Mouse (Mus musculus): ENCODE data around the gene Il11ra1. TPM values are rescaled to one million over a fixed set of nuclear protein-coding genes. Genes with fewer than 3 reads are reported as not detected.

Gene Il11ra1
- polyA plus RNA-seq, 1 experiment, result 64.9 TPM

DNA sequence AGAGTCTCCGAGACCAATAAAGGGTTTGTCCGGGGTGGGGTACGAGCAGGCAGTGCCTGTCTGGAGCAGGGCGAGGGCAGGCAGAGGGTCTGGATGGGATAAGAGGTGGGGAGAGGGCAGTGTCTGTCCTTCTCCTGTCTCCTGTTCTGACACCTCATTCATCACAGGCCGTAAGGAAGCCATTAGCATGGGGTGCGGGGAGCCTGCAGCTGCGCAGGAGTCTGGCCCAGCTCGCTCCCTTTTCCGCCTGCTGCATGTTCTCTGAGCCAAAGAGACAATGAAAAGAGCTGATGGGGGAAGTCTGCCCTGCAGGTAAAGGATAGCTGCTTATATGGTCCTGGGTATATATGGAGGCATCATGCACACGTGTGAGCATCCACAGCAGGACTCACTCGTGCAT, 37.1 kb upstream of the Il11ra1 start:
- Histone ChIP-seq H3K4me3 (replicated peaks; ENCODE audit: insufficient read depth, low read depth, low read length) (no peak overlapping the region), H3K27ac (ENCODE audit: insufficient read depth, low read length) (no peak overlapping the region), H3K4me1 (ENCODE audit: control insufficient read depth, insufficient read depth, low read length) (peaks cover 11% of the 10 kb centered on the region), H3K27me3 (ENCODE audit: control insufficient read depth, insufficient read depth, low read length) (no peaks in the 10 kb centered on the region)
- TF ChIP-seq POLR2A (IDR thresholded peaks at IDR 0.05; ENCODE audit: borderline replicate concordance, insufficient read depth, low read length) (no peak), CTCF (IDR thresholded peaks at IDR 0.05; ENCODE audit: borderline replicate concordance, insufficient read depth, low read depth, low read length) (no peak)
- DNase-seq, result no peak
- 89% methylated on average over 11 of the region's 11 CpGs for WGBS

DNA sequence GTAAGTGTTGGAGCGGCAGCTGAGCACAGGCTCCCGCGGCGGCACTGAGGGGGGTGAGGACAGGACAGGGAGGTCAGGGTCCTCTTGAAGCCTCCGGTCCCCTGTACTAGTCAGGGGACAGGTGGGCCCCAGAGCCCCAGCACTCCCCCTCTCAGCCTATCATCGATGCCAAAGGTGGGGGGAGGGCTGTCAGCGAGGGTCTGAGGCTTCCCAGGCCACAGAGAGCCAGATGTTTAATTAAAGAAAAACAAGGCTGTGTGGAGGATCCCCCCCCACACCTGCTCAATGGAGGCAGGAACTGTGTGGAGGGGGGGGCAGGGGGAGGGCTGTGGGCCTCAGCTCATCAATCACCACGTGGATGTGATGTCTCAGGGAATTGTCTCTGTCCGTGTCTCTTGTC, 36.2 kb upstream of the Il11ra1 start:
- peaks cover 14% of the 10 kb centered on the region for H3K4me1 ChIP-seq (ENCODE audit: control insufficient read depth, insufficient read depth, low read length)
- DNase-seq, result no peak

GRCm38 (mm10) chr4:41664533-41664932, 35.3 kb upstream of the Il11ra1 start:
- TF ChIP-seq CTCF (IDR thresholded peaks at IDR 0.05; ENCODE audit: borderline replicate concordance, insufficient read depth, low read depth, low read length) (no peak), POLR2A (IDR thresholded peaks at IDR 0.05; ENCODE audit: borderline replicate concordance, insufficient read depth, low read length) (no peak)
- Histone ChIP-seq H3K4me1 (ENCODE audit: control insufficient read depth, insufficient read depth, low read length) (peaks cover 13% of the 10 kb centered on the region), H3K27ac (ENCODE audit: insufficient read depth, low read length) (no peak overlapping the region), H3K27me3 (ENCODE audit: control insufficient read depth, insufficient read depth, low read length) (no peaks in the 10 kb centered on the region), H3K4me3 (replicated peaks; ENCODE audit: insufficient read depth, low read depth, low read length) (no peak overlapping the region)
- WGBS, result 49% methylated on average over 7 of the region's 7 CpGs
- no peak for DNase-seq

More for the DNA sequence above, 36.2 kb upstream of the Il11ra1 start:
- H3K4me3 ChIP-seq (replicated peaks; ENCODE audit: insufficient read depth, low read depth, low read length), result no peak overlapping the region
- H3K27ac ChIP-seq (ENCODE audit: insufficient read depth, low read length), result no peak overlapping the region
- no peaks in the 10 kb centered on the region for H3K27me3 ChIP-seq (ENCODE audit: control insufficient read depth, insufficient read depth, low read length)
- TF ChIP-seq POLR2A (IDR thresholded peaks at IDR 0.05; ENCODE audit: borderline replicate concordance, insufficient read depth, low read length) (no peak), CTCF (IDR thresholded peaks at IDR 0.05; ENCODE audit: borderline replicate concordance, insufficient read depth, low read depth, low read length) (no peak)
- WGBS, result 69% methylated on average over 9 of the region's 9 CpGs

GRCm38 (mm10) chr4:41665009-41665675, 34.6 kb upstream of the Il11ra1 start:
- 20% methylated on average over 8 of the region's 8 CpGs for WGBS
- no peak for TF ChIP-seq POLR2A (IDR thresholded peaks at IDR 0.05; ENCODE audit: borderline replicate concordance, insufficient read depth, low read length)
- TF ChIP-seq CTCF (IDR thresholded peaks at IDR 0.05; ENCODE audit: borderline replicate concordance, insufficient read depth, low read depth, low read length), result no peak

GRCm38 (mm10) chr4:41666646-41667045, 33.1 kb upstream of the Il11ra1 start:
- 66% methylated on average over 11 of the region's 11 CpGs for WGBS
- TF ChIP-seq CTCF (IDR thresholded peaks at IDR 0.05; ENCODE audit: borderline replicate concordance, insufficient read depth, low read depth, low read length), result no peak
- TF ChIP-seq POLR2A (IDR thresholded peaks at IDR 0.05; ENCODE audit: borderline replicate concordance, insufficient read depth, low read length), result no peak
- no peak overlapping the region for H3K27ac ChIP-seq (ENCODE audit: insufficient read depth, low read length)

More at GRCm38 (mm10) chr4:41665009-41665675, 34.6 kb upstream of the Il11ra1 start:
- Histone ChIP-seq H3K4me1 (ENCODE audit: control insufficient read depth, insufficient read depth, low read length) (peaks cover 13% of the 10 kb centered on the region), H3K4me3 (replicated peaks; ENCODE audit: insufficient read depth, low read depth, low read length) (no peak overlapping the region), H3K27ac (ENCODE audit: insufficient read depth, low read length) (no peak overlapping the region), H3K27me3 (ENCODE audit: control insufficient read depth, insufficient read depth, low read length) (no peaks in the 10 kb centered on the region)
- no peak for DNase-seq

GRCm38 (mm10) chr4:41670836-41671235, 29.0 kb upstream of the Il11ra1 start:
- 91% methylated on average over 18 of the region's 18 CpGs for WGBS
- Histone ChIP-seq H3K27me3 (ENCODE audit: control insufficient read depth, insufficient read depth, low read length) (no peaks in the 10 kb centered on the region), H3K4me1 (ENCODE audit: control insufficient read depth, insufficient read depth, low read length) (peaks cover 20% of the 10 kb centered on the region), H3K4me3 (replicated peaks; ENCODE audit: insufficient read depth, low read depth, low read length) (no peak overlapping the region), H3K27ac (ENCODE audit: insufficient read depth, low read length) (no peak overlapping the region)
- DNase-seq, result no peak
- TF ChIP-seq CTCF (IDR thresholded peaks at IDR 0.05; ENCODE audit: borderline replicate concordance, insufficient read depth, low read depth, low read length) (no peak), POLR2A (IDR thresholded peaks at IDR 0.05; ENCODE audit: borderline replicate concordance, insufficient read depth, low read length) (no peak)

More at GRCm38 (mm10) chr4:41666646-41667045, 33.1 kb upstream of the Il11ra1 start:
- Histone ChIP-seq H3K4me3 (replicated peaks; ENCODE audit: insufficient read depth, low read depth, low read length) (no peak overlapping the region), H3K4me1 (ENCODE audit: control insufficient read depth, insufficient read depth, low read length) (peaks cover 13% of the 10 kb centered on the region), H3K27me3 (ENCODE audit: control insufficient read depth, insufficient read depth, low read length) (no peaks in the 10 kb centered on the region)
- DNase-seq, result no peak

DNA sequence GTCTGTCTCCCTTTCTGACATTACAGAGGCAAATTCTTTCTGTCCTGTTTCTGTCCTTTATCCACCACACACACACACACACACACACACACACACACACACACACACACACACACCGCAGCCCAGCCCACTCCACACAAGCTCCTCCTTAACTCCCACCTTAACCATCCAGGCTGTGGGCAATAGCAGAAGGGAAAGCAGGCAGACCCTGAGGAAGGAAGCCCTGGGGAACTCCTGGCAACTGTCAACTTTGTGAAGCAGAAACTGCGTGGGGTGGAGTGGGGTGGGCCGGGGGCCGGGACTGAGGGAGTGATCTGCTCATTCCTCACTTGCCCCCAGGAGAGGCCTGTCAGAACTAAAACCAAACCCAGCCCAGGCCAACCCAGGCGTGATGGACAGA, 28.3 kb upstream of the Il11ra1 start:
- Histone ChIP-seq H3K4me1 (ENCODE audit: control insufficient read depth, insufficient read depth, low read length) (peaks cover 26% of the 10 kb centered on the region), H3K27me3 (ENCODE audit: control insufficient read depth, insufficient read depth, low read length) (no peaks in the 10 kb centered on the region), H3K4me3 (replicated peaks; ENCODE audit: insufficient read depth, low read depth, low read length) (no peak overlapping the region), H3K27ac (ENCODE audit: insufficient read depth, low read length) (no peak overlapping the region)
- TF ChIP-seq CTCF (IDR thresholded peaks at IDR 0.05; ENCODE audit: borderline replicate concordance, insufficient read depth, low read depth, low read length), result no peak
- DNase-seq, result no peak
- WGBS, result 49% methylated on average over 5 of the region's 5 CpGs

DNA sequence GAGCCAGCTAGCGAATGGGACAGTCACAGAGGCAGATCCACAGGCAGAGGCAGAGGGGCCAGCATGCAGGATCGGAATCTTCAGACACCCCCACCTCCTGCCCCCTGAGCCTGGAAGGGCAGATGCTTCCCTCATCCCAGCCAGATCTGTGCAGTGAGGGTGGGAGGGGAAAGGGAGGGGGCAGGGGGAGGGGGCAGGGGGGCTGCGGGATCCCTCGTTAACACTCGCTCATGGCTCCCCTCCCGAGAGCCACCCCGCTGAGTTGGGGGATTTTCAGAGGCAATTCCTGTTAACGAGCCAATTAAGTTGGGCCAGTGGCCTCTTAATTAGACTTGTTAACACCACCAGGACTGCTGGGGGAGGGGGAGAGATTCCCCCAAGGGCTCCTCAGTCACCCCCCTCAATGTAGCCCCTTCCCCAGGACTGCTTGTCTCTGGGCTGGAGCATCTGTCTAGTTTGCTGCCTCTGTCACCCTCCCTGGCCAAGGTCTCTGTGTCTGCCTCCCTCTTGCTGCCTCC, 27.8 kb upstream of the Il11ra1 start:
- Histone ChIP-seq H3K27ac (ENCODE audit: insufficient read depth, low read length) (no peak overlapping the region), H3K27me3 (ENCODE audit: control insufficient read depth, insufficient read depth, low read length) (no peaks in the 10 kb centered on the region), H3K4me1 (ENCODE audit: control insufficient read depth, insufficient read depth, low read length) (peaks cover 31% of the 10 kb centered on the region), H3K4me3 (replicated peaks; ENCODE audit: insufficient read depth, low read depth, low read length) (no peak overlapping the region)
- 24% methylated on average over 8 of the region's 8 CpGs for WGBS
- DNase-seq, result no peak
- TF ChIP-seq POLR2A (IDR thresholded peaks at IDR 0.05; ENCODE audit: borderline replicate concordance, insufficient read depth, low read length) (no peak), CTCF (IDR thresholded peaks at IDR 0.05; ENCODE audit: borderline replicate concordance, insufficient read depth, low read depth, low read length) (no peak)
